Comparison of ENCODE assay signal across 9 mouse cellular contexts in the genomic region with DNA sequence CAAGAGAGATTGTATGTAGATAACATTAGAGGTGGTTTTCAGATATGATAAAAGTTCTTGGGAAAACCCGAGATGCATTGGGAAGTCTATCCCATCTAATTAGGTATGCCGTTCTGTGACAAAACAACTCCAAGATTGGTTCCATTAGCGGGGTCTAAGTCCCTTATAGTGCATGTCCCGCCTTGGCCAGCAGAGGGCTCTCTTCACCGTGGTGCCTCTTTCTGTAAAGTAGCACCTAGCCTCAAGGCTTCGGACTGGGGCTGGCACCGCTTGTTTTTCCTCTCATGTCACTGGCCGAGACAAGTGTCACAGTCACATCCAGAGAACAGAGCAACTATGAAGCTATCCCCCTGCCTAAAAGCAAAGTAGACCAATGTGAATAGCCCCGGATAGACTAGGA. TPM values are rescaled to one million over a fixed set of nuclear protein-coding genes. Genes with fewer than 3 reads are reported as not detected.
DNase-seq lines count a peak whose midpoint lies in the region; ATAC-seq and TF ChIP-seq lines count a peak whose summit lies in the region.
"Had no signal": no experiment of that assay in that cellular context is flagged by ENCODE, and none has a peak within 500 bp of the region (broad histone marks: within the 10 kb centered on the region; RNA-seq: fewer than 3 reads in every experiment).

No protein-coding gene starts in this region.

- no peak overlapping the region for H3K9ac ChIP-seq in hindbrain, embryonic 12.5 days
- H3K9ac ChIP-seq in forebrain, postnatal 0 days, result no peak overlapping the region
- H3K9ac ChIP-seq in intestine, embryonic 14.5 days (ENCODE audit: low read length), result no peak overlapping the region
- no peak overlapping the region for H3K9ac ChIP-seq in neural tube, embryonic 12.5 days

- H3K9me3 ChIP-seq in hindbrain, embryonic 10.5 days, result no peaks in the 10 kb centered on the region
- no peaks in the 10 kb centered on the region for H3K9me3 ChIP-seq in hindbrain, embryonic 12.5 days (replicated peaks)
- no peaks in the 10 kb centered on the region for H3K9me3 ChIP-seq in forebrain, postnatal 0 days (ENCODE audit: low read length)
- no peaks in the 10 kb centered on the region for H3K9me3 ChIP-seq in intestine, embryonic 14.5 days (ENCODE audit: control insufficient read depth, low read length)
- no peaks in the 10 kb centered on the region for H3K9me3 ChIP-seq in neural tube, embryonic 12.5 days

- H3K4me1 ChIP-seq in hindbrain, embryonic 10.5 days (replicated peaks), result peaks cover 11% of the 10 kb centered on the region
- peaks cover 4% of the 10 kb centered on the region; the same call in 1 of the 2 replicates for H3K4me1 ChIP-seq in hindbrain, embryonic 12.5 days
- no peaks in the 10 kb centered on the region for H3K4me1 ChIP-seq in forebrain, postnatal 0 days (ENCODE audit: insufficient read depth)
- H3K4me1 ChIP-seq in intestine, embryonic 14.5 days (replicated peaks; ENCODE audit: control insufficient read depth, insufficient read depth, low read length), result no peaks in the 10 kb centered on the region; the same call in 1 of the 2 replicates
- H3K4me1 ChIP-seq in neural tube, embryonic 12.5 days, result no peaks in the 10 kb centered on the region

- intact Hi-C loops in left cerebral cortex, postnatal 14 days (cut with DNase I), result loop anchor here (10.0 kb wide), 2 partner anchors 183 to 293 kb away; partner anchors contain the start of gene Ccn5

- no peak overlapping the region for H3K27ac ChIP-seq in hindbrain, embryonic 10.5 days
- no peak overlapping the region for H3K27ac ChIP-seq in hindbrain, embryonic 12.5 days
- no peak overlapping the region for H3K27ac ChIP-seq in forebrain, postnatal 0 days (ENCODE audit: low read depth, low read length)
- no peak overlapping the region for H3K27ac ChIP-seq in intestine, embryonic 14.5 days (ENCODE audit: low read depth)
- H3K27ac ChIP-seq in neural tube, embryonic 12.5 days, result no peak overlapping the region

- TF ChIP-seq CTCF in forebrain, postnatal 0 days (IDR thresholded peaks at IDR 0.05; ENCODE audit: low read depth), result peak; percentile 86

- WGBS in hindbrain, embryonic 10.5 days, result 19% methylated on average over 9 of the region's 9 CpGs
- WGBS in hindbrain, embryonic 12.5 days, result 9% methylated on average over 9 of the region's 9 CpGs
- WGBS in forebrain, postnatal 0 days, result 11% methylated on average over 9 of the region's 9 CpGs
- 11% methylated on average over 9 of the region's 9 CpGs for WGBS in intestine, embryonic 14.5 days
- WGBS in neural tube, embryonic 12.5 days, result 14% methylated on average over 9 of the region's 9 CpGs

- no peaks in the 10 kb centered on the region for H3K36me3 ChIP-seq in hindbrain, embryonic 10.5 days
- H3K36me3 ChIP-seq in hindbrain, embryonic 12.5 days, result no peaks in the 10 kb centered on the region
- H3K36me3 ChIP-seq in forebrain, postnatal 0 days (ENCODE audit: insufficient read depth), result no peaks in the 10 kb centered on the region
- H3K36me3 ChIP-seq in intestine, embryonic 14.5 days (ENCODE audit: control insufficient read depth, insufficient read depth, low read length), result no peaks in the 10 kb centered on the region
- H3K36me3 ChIP-seq in neural tube, embryonic 12.5 days, result no peaks in the 10 kb centered on the region

- DNase-seq in hindbrain, embryonic 10.5 days (ENCODE audit: low spot score), result peak; percentile 77
- peak; percentile 68 for DNase-seq in c-Kit-positive CD71-negative TER-119-negative erythroid progenitor cells, embryonic 14.5 days (ENCODE audit: low read depth)
- DNase-seq in forebrain, postnatal 0 days, result peak; percentile 77
- peak; percentile 91 for DNase-seq in intestine, embryonic 14.5 days (ENCODE audit: low spot score)
- DNase-seq in left cerebral cortex, postnatal 14 days (ENCODE audit: low spot score in 2 of 2), result peak; percentile 79 to 83
- peak; percentile 93 for DNase-seq in testis, postnatal 10 days (ENCODE audit: low spot score)

- H3K4me3 ChIP-seq in hindbrain, embryonic 10.5 days, result no peak overlapping the region
- H3K4me3 ChIP-seq in hindbrain, embryonic 12.5 days, result no peak overlapping the region
- H3K4me3 ChIP-seq in forebrain, postnatal 0 days (ENCODE audit: low read depth, low read length), result no peak overlapping the region
- H3K4me3 ChIP-seq in intestine, embryonic 14.5 days (ENCODE audit: low read depth, low read length), result no peak overlapping the region
- no peak overlapping the region for H3K4me3 ChIP-seq in neural tube, embryonic 12.5 days

- peaks cover 17% of the 10 kb centered on the region for H3K27me3 ChIP-seq in hindbrain, embryonic 10.5 days (ENCODE audit: insufficient read depth, poor library complexity, severe bottlenecking)
- peaks cover 9% of the 10 kb centered on the region; the same call in 1 of the 2 replicates for H3K27me3 ChIP-seq in hindbrain, embryonic 12.5 days
- H3K27me3 ChIP-seq in forebrain, postnatal 0 days (ENCODE audit: insufficient read depth, low read length), result no peaks in the 10 kb centered on the region
- H3K27me3 ChIP-seq in intestine, embryonic 14.5 days (replicated peaks; ENCODE audit: control insufficient read depth, insufficient read depth, low read length), result no peaks in the 10 kb centered on the region
- H3K27me3 ChIP-seq in neural tube, embryonic 12.5 days (replicated peaks), result no peaks in the 10 kb centered on the region

- ATAC-seq in hindbrain, embryonic 12.5 days (ENCODE audit: low FRiP score), result no peak
- ATAC-seq in forebrain, postnatal 0 days, result no peak
- no peak for ATAC-seq in intestine, embryonic 14.5 days (replicated peaks; ENCODE audit: low FRiP score, low TSS enrichment, low read depth)
- peak; percentile 18; the same call in 1 of the 2 replicates for ATAC-seq in neural tube, embryonic 12.5 days (ENCODE audit: low FRiP score, low read depth)

- no peak overlapping the region for H3K4me2 ChIP-seq in hindbrain, embryonic 12.5 days (replicated peaks)
- no peak overlapping the region for H3K4me2 ChIP-seq in forebrain, postnatal 0 days (ENCODE audit: low read depth)
- H3K4me2 ChIP-seq in intestine, embryonic 14.5 days (ENCODE audit: low read length), result no peak overlapping the region
- H3K4me2 ChIP-seq in neural tube, embryonic 12.5 days (replicated peaks), result no peak overlapping the region

RNA-seq across cellular contexts. Expression of gene Hnf4a, which starts 25.3 kb away (rescaled TPM):
- polyA plus RNA-seq in hindbrain, embryonic 10.5 days (2016; fragmentation: Nextera tagmentation; extraction: Ambion mirVana), result not detected in 2 replicates
- polyA plus RNA-seq in hindbrain, embryonic 12.5 days (2016; fragmentation: Nextera tagmentation; extraction: Ambion mirVana), result not detected in 2 replicates
- not detected in 2 replicates for total RNA-seq in forebrain, postnatal 0 days (2014; rRNA removed)
- not detected in 2 replicates for polyA plus RNA-seq in forebrain, postnatal 0 days (2015; fragmentation: Nextera tagmentation; extraction: Ambion mirVana)
- polyA plus RNA-seq in intestine, embryonic 14.5 days (2014; fragmentation: Nextera tagmentation; extraction: Ambion mirVana), result 89.8 and 90.5 TPM in 2 replicates
- not detected for total RNA-seq in left cerebral cortex, postnatal 14 days (2021)
- not detected in 2 replicates for polyA plus RNA-seq in neural tube, embryonic 12.5 days (2016; fragmentation: Nextera tagmentation; extraction: Ambion mirVana)
- polyA plus RNA-seq: neural tube, embryonic 14.5 days had no signal

RNA-seq across cellular contexts. Expression of gene R3hdml, which starts 39.8 kb away (rescaled TPM):
- not detected in 2 replicates for polyA plus RNA-seq in hindbrain, embryonic 10.5 days (2016; fragmentation: Nextera tagmentation; extraction: Ambion mirVana)
- not detected in 2 replicates for polyA plus RNA-seq in hindbrain, embryonic 12.5 days (2016; fragmentation: Nextera tagmentation; extraction: Ambion mirVana)
- total RNA-seq in forebrain, postnatal 0 days (2014; rRNA removed), result 0.85 and 1.1 TPM in 2 replicates
- 0.56 and 0.60 TPM in 2 replicates for polyA plus RNA-seq in forebrain, postnatal 0 days (2015; fragmentation: Nextera tagmentation; extraction: Ambion mirVana)
- 0.16 TPM in 1 of 2 replicates, not detected in the other for polyA plus RNA-seq in intestine, embryonic 14.5 days (2014; fragmentation: Nextera tagmentation; extraction: Ambion mirVana)
- not detected for total RNA-seq in left cerebral cortex, postnatal 14 days (2021)
- polyA plus RNA-seq in neural tube, embryonic 12.5 days (2016; fragmentation: Nextera tagmentation; extraction: Ambion mirVana), result not detected in 2 replicates

RNA-seq across cellular contexts. Expression of gene Fitm2, which starts 59.5 kb away (rescaled TPM):
- 10.4 and 10.8 TPM in 2 replicates for polyA plus RNA-seq in hindbrain, embryonic 10.5 days (2016; fragmentation: Nextera tagmentation; extraction: Ambion mirVana)
- polyA plus RNA-seq in hindbrain, embryonic 12.5 days (2016; fragmentation: Nextera tagmentation; extraction: Ambion mirVana), result 13.0 and 13.1 TPM in 2 replicates
- total RNA-seq in forebrain, postnatal 0 days (2014; rRNA removed), result 16.2 and 25.8 TPM in 2 replicates
- polyA plus RNA-seq in forebrain, postnatal 0 days (2015; fragmentation: Nextera tagmentation; extraction: Ambion mirVana), result 8.9 and 11.7 TPM in 2 replicates
- polyA plus RNA-seq in intestine, embryonic 14.5 days (2014; fragmentation: Nextera tagmentation; extraction: Ambion mirVana), result 10.7 and 11.6 TPM in 2 replicates
- total RNA-seq in left cerebral cortex, postnatal 14 days (2021), result 10 to 100 TPM; 18.8 to 18.9 TPM
- polyA plus RNA-seq in neural tube, embryonic 12.5 days (2016; fragmentation: Nextera tagmentation; extraction: Ambion mirVana), result 12.7 and 14.2 TPM in 2 replicates

Comparison
In these comparisons a context has a peak if more than half of its experiments do, and no peak if none do; other contexts are left out.
1. RNA of gene Hnf4a, which starts 25.3 kb away (polyA plus RNA-seq): 89.8 to 90.5 TPM in intestine, embryonic 14.5 days; not detected in hindbrain, embryonic 12.5 days, not detected in forebrain, postnatal 0 days, not detected in hindbrain, embryonic 10.5 days and not detected in neural tube, embryonic 12.5 days; every median in the first group is over 10 times any median in the second.
2. Peak in every context shown above with its lines, with median percentiles within 50 percentile points of each other: DNase-seq.